Mouse (Mus musculus) splenic B cell, adult 2 months (primary cell): Measurements from ENCODE around the gene Dab1.

Source experiments
- DNase-seq: peaks from one replicate; pipeline ENCODE4 v3.0.0-alpha.2; 2011; ENCODE audit warnings: low read depth, low spot score
- H3K27me3 ChIP-seq: 2 replicates; pipeline ENCODE4 v1.6.1; 2012; ENCODE audit warnings: mild to moderate bottlenecking, low read length, moderate library complexity, mixed read lengths; ENCODE audit not compliant: control insufficient read depth, poor library complexity, insufficient read depth, severe bottlenecking
- H3K36me3 ChIP-seq: 2 replicates; pipeline ENCODE4 v1.6.1; 2012; ENCODE audit warnings: mild to moderate bottlenecking, low read length, moderate library complexity, mixed read lengths; ENCODE audit not compliant: control insufficient read depth, poor library complexity, insufficient read depth, severe bottlenecking

The Dab1 gene

DNA sequence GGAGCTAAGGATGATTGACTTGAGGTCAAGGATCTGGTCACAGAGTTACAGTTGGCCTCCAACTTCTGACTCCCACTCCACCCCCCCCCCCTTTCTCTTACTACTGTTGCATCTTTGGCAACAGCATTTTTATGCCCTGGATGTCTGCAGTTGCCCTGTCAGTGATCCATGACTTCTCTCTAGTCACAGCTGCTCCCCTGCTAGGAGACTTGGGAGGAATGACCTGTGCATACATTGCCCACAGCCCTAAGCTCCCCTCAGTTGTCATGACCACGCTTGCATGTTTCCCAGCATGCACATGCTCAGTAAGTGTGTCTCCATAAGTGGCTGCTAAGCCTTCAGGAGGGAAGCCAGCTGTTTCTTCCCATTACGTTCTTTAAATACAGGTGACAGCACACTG, 936.2 kb downstream of the Dab1 start:
- DNase-seq: no peak
- Histone ChIP-seq H3K27me3 (no peaks in the 10 kb centered on the region), H3K36me3 (no peaks in the 10 kb centered on the region)

DNA sequence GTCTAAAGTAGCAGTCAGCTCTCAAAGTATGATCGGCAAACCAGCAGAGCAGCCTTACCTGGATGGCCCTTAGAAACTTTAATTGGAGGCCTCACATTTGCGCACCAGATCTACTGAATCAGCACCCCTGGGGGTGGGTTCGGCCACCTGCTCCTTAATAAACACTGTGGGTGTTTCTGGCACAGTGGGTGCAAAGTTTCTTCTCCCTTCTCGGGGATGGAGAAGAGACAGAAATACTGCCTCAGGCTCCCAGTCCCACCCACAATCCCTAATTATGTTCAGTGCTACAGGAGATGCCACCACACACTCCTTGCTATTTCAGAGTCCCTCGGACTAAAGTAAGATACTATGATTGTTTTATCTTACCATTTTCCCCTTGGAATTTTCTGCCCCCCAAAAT, 944.4 kb downstream of the Dab1 start:
- H3K36me3 ChIP-seq: no peaks in the 10 kb centered on the region
- H3K27me3 ChIP-seq: no peaks in the 10 kb centered on the region
- DNase-seq: no peak

DNA sequence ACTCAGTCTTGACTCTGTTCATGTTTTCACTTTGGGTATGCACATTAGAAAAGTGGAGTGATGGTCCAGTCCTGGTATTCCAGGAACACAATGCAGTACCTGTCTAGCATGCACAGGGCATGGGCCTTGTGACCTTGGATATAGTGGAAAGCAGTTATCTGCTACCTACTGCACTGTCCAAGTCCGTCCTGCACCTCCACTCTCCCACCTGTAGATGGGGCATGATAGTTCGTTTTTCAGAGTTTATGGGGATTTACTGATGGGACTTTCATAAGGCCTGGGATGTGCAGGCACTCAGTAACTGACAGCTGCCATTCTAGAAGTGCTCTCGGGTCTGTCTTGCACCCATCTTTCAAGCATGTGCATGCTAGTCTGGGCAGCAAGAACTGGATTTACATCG, 951.4 kb downstream of the Dab1 start:
- H3K36me3 ChIP-seq: no peaks in the 10 kb centered on the region
- DNase-seq: no peak
- H3K27me3 ChIP-seq: no peaks in the 10 kb centered on the region

DNA sequence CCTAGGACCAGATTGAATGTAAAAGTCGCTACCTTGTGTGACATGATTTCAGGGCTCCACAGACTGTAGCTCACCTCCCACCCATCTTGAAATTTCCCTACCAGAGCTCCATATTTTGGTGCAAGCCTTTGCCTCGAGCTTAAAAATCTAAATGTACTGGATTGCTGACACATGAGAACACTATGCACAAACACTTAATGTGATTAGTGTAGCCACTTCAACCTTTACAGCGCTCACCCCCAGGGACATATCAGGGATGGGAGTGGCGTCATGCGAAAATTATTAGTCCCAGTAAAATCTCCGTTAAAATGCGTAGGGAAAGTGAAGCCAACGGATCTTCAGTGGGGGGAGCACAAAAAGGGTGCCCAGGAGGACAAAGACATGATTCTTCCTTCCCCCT, 953.3 kb downstream of the Dab1 start:
- no peaks in the 10 kb centered on the region for H3K36me3 ChIP-seq
- no peak for DNase-seq
- H3K27me3 ChIP-seq: no peaks in the 10 kb centered on the region

DNA sequence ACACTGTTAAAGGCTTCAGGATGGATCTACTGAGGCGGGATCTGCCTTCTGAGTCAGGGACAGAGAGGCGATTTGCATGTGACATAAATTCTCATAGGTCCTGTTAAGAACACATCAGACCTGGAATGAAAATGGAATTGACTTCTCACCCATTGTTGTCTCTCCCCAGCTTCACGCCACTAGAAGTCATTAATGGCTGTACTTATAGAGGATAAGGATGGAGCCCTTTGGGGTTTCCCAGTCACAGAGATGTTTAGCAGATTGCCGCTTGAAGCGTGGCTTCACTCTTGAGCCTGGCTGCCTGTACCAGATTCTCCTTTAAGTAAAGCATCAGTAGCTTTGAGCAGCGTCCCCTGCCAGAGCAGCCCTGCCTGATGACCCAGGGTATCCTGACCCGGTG, 954.3 kb downstream of the Dab1 start:
- no peak for DNase-seq
- Histone ChIP-seq H3K36me3 (no peaks in the 10 kb centered on the region), H3K27me3 (no peaks in the 10 kb centered on the region)

DNA sequence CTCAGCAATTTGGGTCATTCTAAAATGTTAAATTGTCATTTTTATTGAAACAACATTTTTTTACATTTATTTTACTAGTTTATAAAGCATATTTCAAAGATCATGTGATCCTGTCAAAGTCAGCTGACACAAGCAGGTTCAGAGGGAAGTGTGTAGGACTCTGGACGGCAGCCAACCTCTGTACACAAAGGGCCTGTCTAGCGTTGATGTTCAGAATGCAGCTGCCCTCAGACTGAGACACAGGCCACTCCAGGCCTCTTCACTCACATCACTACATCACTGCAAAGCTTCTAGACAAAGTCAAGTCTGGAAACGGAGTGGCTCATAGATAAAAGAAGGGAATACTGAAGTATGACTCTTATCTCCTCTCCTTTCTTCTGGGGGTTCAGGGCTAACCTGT, 959.2 kb downstream of the Dab1 start:
- no peak for DNase-seq
- no peaks in the 10 kb centered on the region for H3K27me3 ChIP-seq
- H3K36me3 ChIP-seq: no peaks in the 10 kb centered on the region

DNA sequence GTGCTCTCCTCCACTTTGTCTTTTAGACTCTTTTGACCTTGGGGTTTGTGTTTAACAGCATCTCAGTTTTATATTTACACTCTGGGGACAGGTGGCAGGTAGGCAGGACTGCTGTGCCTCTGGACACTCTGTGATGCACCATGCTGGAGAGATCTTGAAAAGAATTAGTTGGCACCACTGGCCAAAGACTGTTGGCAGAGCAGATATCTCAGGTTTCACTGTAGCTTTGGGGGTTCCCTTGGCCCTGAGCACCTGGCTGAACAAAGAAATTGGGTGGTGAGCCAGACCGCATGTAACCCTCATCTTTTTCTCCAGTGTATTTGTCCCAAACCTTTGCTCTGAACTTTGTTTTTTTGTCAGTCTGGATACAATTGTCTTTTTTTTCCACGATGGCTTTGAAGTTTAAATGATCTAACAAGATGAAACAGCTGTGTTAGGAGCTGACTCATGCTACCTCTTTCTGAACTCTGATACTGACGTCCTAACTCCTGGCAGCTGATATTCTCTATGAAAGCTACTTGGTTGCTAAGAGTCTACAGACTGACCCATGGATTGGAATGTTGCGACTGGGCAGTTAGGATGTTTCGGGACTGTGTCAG, 960.9 kb downstream of the Dab1 start:
- no peak for DNase-seq
- Histone ChIP-seq H3K36me3 (no peaks in the 10 kb centered on the region), H3K27me3 (no peaks in the 10 kb centered on the region)

DNA sequence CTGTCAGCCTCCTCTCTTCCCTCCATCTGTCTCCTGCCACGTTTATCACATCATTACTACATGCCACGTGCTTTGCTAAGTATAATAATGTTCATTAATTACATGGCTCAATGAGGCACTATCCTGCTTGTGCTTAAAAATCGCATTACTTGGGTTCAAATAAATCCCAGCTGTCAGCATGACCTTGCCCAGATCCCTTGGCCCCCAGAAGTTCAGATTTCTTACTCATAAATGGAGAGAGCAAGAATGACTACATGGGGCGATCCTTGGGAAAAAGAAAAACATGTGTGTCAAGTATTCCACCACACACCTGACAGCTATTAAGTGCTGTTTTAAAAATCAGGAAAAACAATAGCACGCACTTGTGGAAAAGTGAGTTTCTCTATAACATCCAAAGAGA, 963.6 kb downstream of the Dab1 start:
- Histone ChIP-seq H3K36me3 (no peaks in the 10 kb centered on the region), H3K27me3 (no peaks in the 10 kb centered on the region)
- no peak for DNase-seq

DNA sequence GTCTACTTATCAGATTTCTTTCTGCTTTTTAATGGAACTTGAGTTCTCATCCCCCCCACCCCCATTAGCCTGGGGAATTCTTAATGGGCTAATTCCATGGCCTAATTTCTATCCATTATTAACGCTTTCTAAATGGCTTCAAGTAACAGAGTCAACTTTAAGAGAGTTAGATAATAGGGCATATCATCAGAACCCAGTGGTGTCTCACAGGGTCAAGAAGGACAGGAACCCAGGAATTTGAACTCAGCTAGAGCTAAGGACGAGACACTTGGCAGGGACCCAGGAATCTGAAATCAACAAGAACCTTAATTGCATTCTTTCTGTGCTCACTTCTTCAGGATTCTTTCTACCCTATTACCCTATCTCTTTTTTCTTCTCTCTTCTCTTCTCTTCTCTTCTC, 968.7 kb downstream of the Dab1 start:
- no peaks in the 10 kb centered on the region for H3K36me3 ChIP-seq
- H3K27me3 ChIP-seq: no peaks in the 10 kb centered on the region
- no peak for DNase-seq

DNA sequence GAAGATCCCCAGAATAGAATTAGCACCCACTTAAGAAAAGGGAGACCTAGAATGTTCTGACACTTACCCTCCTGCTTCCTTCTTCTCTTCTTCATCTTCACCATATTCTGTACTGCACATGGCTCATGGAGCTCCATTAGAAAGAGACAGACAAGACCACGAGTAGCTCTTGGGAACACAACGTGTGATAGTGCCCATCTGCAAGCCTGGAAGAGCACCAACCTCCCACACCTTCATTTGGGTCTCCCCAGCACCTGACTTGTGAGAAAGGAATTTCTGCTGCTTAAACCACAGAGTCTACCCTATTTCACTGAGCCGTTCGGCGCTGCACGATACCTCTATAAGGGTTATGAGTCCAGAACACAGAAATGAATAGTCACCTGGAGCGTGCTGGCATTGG, 977.8 kb downstream of the Dab1 start:
- Histone ChIP-seq H3K36me3 (no peaks in the 10 kb centered on the region), H3K27me3 (no peaks in the 10 kb centered on the region)
- no peak for DNase-seq

DNA sequence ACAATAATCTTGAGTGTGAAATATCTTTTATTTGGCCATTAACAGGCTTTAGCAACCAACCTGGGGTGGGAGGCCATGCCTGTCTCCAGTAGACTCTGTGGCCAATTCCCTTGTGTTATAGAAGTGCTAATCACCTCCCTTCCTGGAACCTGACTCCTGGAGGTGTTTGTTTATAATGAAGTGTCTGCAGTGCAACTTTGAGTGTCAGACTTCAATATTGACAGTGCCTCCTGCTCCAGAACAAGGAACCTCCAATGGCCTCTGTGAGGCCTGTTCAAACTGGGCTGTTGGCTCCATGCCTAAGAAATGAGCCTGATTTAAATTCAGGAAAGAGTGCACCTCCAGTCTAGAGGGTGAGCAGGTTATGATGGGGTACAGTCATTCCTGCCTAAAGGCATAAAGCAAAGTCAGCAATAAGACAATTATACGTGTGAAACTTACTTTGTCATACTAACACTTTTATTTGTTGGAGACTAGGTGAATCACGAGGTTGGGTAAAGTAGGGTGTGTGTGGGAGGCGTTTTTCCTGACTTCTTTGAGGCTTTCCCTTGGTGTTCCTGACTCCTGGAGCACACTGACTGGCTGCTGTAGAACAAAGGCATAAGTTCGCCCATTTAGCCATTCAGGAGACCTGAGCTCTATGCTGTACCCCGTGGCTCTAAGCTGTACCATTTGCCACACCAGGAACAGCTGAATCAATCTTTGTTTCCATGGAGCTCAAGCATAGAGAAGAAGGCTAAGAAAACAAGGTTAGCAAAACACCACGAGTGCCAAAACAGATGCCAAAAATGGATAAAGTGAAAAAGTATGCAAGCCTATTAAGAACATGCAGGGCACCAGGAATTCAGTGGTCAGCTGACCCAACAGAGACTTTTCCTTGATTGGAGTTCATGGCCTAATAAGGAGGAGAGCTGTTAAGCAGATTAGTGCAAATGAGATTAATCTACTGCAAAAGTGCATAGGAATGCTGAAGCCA, 978.6 kb downstream of the Dab1 start:
- Histone ChIP-seq H3K36me3 (no peaks in the 10 kb centered on the region), H3K27me3 (no peaks in the 10 kb centered on the region)
- no peak for DNase-seq

DNA sequence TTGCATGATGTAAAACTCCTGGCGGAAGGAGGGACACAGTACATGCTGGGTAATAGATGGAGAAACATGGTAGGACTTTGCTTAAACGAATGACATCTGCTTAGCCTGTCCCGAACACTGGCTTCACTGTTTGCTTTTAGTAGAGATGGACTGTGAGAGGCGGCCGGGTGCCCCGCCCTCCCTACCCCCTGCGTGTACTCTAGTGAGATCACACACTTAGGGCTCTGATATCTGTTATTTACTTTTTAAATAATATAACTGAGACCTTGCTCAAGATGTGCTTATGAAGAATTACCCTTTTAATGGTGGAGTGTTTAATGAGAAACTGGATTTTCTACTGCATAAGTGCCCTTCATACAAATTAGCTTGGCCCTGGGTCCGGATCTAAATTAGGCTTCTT, 983.6 kb downstream of the Dab1 start:
- DNase-seq: no peak

DNA sequence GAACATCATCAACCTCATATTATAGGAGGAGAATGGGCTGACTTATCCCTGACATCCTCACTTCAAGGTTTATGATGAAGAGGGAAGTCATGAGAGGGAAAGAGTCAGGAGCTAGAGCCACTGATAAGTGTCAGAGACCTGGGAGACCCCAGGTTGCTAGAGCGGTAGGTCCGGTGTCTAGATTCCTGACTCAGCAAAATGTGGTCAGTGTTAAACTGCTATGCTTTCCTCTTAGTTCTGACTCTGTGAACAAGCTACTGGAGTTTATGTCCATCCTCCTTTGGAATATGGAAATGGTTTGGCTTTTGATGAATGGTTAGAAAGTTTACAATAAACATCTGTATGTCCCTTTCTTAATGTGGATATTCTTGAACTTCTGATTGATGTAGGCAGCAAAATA, 985.1 kb downstream of the Dab1 start:
- Histone ChIP-seq H3K27me3 (no peaks in the 10 kb centered on the region), H3K36me3 (no peaks in the 10 kb centered on the region)
- DNase-seq: no peak

More for the DNA sequence above, 983.6 kb downstream of the Dab1 start:
- H3K27me3 ChIP-seq: no peaks in the 10 kb centered on the region
- no peaks in the 10 kb centered on the region for H3K36me3 ChIP-seq

DNA sequence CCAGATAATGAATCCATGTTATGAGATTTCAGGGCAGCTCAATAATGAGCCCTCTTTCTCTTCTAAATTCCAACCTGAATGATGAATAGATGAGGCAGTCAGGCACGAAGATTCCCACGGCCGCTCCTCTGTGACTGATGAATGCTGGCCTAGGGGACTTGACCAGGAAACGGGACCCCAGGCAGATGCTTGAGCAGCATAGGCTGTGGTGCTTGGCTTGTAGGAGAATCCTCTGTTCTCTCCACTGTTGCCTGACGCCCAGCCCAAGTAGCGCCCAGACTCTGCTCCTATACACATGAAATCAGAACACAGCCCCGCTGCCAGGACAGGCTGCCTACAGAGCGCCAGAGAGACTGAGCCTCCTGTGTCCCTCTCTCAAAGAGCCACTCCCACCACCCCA, 987.7 kb downstream of the Dab1 start:
- Histone ChIP-seq H3K36me3 (no peaks in the 10 kb centered on the region), H3K27me3 (no peaks in the 10 kb centered on the region)
- no peak for DNase-seq

DNA sequence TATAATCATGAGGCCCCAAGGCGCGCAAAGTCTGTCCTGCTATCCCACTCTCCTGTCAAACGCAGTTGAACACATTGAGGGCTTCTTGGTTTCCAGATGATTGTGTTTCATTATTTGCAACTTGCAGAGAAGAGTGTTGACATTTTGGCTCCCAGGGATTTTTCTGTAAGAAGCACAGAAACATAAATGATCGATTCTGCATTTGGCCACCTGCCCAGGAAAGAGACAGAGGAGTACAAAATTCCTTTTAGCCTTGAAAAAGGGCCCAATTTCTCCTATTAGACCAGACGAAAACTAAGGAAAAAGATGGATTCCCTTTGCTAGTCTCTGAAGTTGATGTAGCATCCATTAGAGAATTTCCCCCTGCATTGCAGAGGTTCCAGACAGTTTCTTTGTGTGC, 988.5 kb downstream of the Dab1 start:
- no peak for DNase-seq
- Histone ChIP-seq H3K27me3 (no peaks in the 10 kb centered on the region), H3K36me3 (no peaks in the 10 kb centered on the region)
